Mouse (Mus musculus): ENCODE measurements around the gene Lrmda. TPM values are rescaled to one million over a fixed set of nuclear protein-coding genes. Genes with fewer than 3 reads are reported as not detected.

The Lrmda gene
- polyA plus RNA-seq, 1 experiment: 20.1 TPM

DNA sequence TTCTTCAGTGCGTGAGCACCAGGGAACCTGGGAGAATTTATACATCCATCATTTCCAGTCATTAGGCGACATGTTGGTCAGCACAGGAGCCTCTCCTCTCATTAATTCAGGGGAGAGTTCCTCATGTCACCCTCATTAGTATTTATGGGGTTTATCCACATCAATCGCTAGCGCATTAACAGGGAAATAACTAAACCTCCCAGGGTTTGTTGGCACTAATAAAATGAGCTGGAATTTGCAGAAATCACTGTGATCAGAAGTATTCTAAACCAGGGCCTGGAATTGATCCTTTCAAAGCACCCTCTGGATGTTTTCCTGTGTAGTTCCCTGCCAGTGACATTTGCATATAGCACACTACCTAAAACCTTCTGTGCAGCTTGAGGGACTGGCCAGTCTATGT, 382.9 kb downstream of the Lrmda start:
- TF ChIP-seq POLR2A (IDR thresholded peaks at IDR 0.05; ENCODE audit: borderline replicate concordance, low read depth, low read length): no peak
- no peak for TF ChIP-seq CTCF (IDR thresholded peaks at IDR 0.05; ENCODE audit: low read depth, low read length)
- Histone ChIP-seq H3K4me1 (ENCODE audit: control insufficient read depth, insufficient read depth, low read length) (no peaks in the 10 kb centered on the region), H3K4me3 (ENCODE audit: insufficient read depth, low read length) (no peak overlapping the region), H3K27ac (ENCODE audit: insufficient read depth, low read depth, low read length) (no peak overlapping the region)

DNA sequence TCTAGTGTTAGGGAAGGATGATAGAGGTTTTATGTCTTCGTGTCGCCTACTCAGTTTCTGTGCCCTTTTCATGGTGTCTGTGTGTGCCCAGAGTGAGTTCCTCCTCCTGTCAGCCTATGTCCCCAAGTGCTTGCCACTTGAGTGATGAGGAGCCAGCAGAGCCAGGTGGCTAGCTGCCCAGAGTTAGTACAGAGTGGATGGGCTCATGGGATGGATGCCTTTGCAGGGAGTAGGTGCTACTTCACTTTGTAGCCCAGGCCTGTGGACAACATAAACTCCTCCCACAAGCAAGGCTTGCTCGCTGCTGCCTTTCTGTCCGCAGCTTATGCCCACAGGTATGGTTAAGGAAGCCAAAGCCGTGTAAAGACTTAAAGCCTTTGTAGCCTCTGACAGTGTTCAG, 387.1 kb downstream of the Lrmda start:
- H3K4me1 ChIP-seq (ENCODE audit: control insufficient read depth, insufficient read depth, low read length): no peaks in the 10 kb centered on the region
- TF ChIP-seq CTCF (IDR thresholded peaks at IDR 0.05; ENCODE audit: low read depth, low read length) (no peak), POLR2A (IDR thresholded peaks at IDR 0.05; ENCODE audit: borderline replicate concordance, low read depth, low read length) (no peak)
- no peak overlapping the region for H3K4me3 ChIP-seq (ENCODE audit: insufficient read depth, low read length)
- H3K27ac ChIP-seq (ENCODE audit: insufficient read depth, low read depth, low read length): no peak overlapping the region

DNA sequence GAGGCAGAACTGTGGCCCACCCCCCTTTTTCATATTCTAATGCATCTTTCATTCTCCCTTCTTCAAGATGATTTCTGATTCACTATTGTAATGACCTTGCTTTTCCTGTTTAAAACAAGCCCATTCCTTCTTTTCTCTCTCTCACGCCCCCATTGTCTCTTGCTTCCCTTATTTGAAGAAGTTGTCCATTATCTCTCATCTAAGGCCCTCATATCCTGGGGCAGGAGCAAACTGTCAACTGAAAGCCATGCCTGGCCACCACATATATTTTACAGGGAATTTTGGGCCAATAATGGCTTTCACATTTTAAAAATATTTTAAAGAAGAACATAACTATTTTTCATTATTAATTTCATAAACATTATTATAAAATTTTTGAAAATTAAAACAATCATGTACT, 391.3 kb downstream of the Lrmda start:
- H3K27ac ChIP-seq (ENCODE audit: insufficient read depth, low read depth, low read length): no peak overlapping the region
- H3K4me3 ChIP-seq (ENCODE audit: insufficient read depth, low read length): no peak overlapping the region
- no peak for TF ChIP-seq CTCF (IDR thresholded peaks at IDR 0.05; ENCODE audit: low read depth, low read length)
- H3K4me1 ChIP-seq (ENCODE audit: control insufficient read depth, insufficient read depth, low read length): no peaks in the 10 kb centered on the region

DNA sequence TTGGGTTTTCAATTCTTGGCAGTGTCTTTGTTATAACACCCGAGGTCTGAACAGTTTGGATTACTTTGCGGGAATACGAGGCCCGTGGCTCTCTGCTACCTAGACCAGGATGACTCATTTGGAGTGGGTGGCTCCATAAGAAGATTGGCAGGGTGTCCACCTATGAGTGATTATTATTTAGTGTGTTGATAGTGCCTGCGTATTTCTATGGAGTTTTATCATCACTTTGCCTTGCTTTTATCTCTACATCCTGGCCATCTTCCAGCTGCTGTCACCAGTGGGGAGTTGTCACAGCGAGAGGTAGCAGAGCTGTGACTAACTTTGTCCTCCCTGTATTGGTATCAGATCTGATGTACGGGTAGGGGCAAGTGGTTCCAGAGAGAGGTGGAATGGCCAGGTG, 393.7 kb downstream of the Lrmda start:
- TF ChIP-seq POLR2A (IDR thresholded peaks at IDR 0.05; ENCODE audit: borderline replicate concordance, low read depth, low read length) (no peak), CTCF (IDR thresholded peaks at IDR 0.05; ENCODE audit: low read depth, low read length) (no peak)
- Histone ChIP-seq H3K4me3 (ENCODE audit: insufficient read depth, low read length) (no peak overlapping the region), H3K4me1 (ENCODE audit: control insufficient read depth, insufficient read depth, low read length) (no peaks in the 10 kb centered on the region)

DNA sequence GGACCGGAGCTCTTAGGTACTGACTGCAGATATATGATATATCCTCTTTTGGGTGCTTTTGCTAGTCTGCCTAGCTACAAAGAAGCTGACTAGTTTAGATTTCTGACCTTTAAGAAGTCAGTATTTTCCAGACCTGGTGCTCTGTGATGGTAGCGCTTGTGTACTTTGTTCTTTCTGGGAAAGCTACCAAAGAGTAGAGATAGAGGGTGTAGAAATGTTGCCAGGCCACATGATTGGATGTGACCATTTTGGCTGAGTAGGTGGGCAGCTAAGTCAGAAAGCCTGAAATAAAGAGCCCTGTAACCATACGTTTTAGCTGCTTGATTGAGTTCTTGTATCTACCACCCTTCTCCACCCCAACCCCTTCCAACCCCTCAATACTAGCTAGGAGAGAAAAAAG, 398.2 kb downstream of the Lrmda start:
- H3K4me1 ChIP-seq (ENCODE audit: control insufficient read depth, insufficient read depth, low read length): no peaks in the 10 kb centered on the region
- TF ChIP-seq CTCF (IDR thresholded peaks at IDR 0.05; ENCODE audit: low read depth, low read length): no peak
- no peak for TF ChIP-seq POLR2A (IDR thresholded peaks at IDR 0.05; ENCODE audit: borderline replicate concordance, low read depth, low read length)
- no peak overlapping the region for H3K27ac ChIP-seq (ENCODE audit: insufficient read depth, low read depth, low read length)
- no peak overlapping the region for H3K4me3 ChIP-seq (ENCODE audit: insufficient read depth, low read length)

More for the DNA sequence above, 393.7 kb downstream of the Lrmda start:
- H3K27ac ChIP-seq (ENCODE audit: insufficient read depth, low read depth, low read length): no peak overlapping the region

DNA sequence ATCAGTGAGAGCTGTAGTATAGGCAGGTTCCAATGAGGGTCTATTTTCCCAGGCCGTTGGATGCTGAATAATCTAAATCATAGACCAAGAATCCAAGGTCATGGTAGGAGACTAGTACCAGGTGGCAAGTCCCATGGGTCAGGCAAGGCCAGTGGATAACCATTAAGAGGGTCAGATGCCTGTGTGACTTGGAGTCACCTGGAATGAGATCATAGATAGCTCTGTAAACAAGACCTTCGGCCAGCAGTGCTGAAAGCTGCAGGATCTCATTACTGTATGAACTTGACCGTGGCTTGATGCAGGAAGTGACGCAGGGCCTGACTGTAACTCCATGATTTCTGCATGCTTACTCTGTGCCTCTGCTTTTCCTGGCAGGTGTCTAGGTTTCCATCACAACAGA, 402.2 kb downstream of the Lrmda start:
- Histone ChIP-seq H3K27ac (ENCODE audit: insufficient read depth, low read depth, low read length) (no peak overlapping the region), H3K4me3 (ENCODE audit: insufficient read depth, low read length) (no peak overlapping the region), H3K4me1 (ENCODE audit: control insufficient read depth, insufficient read depth, low read length) (peaks cover 11% of the 10 kb centered on the region)
- TF ChIP-seq CTCF (IDR thresholded peaks at IDR 0.05; ENCODE audit: low read depth, low read length): no peak
- no peak for TF ChIP-seq POLR2A (IDR thresholded peaks at IDR 0.05; ENCODE audit: borderline replicate concordance, low read depth, low read length)

DNA sequence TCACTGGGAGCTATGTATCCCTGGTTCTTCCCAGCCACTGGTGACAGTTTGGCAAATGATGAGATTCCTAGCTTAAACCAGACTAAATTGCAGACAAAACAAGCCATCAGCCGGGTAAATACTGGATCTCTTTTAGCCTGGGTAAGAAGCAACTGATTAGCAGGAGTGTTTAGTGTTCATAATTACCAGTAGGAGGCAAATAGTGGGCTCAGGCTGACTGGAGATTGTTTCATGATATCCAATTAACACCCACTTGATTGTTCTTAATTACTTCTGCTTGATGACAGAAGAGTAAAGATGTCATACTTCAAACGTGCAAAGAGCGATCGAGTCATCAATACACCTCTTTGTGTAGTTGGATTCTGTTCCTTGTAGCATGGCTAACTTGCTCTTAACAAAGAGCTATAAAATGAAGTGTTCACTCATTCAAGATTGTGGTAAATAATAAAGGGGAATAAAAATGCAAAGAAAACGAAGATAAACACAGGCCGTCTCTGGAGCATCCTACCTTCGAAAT, 405.6 kb downstream of the Lrmda start:
- no peak overlapping the region for H3K4me3 ChIP-seq (ENCODE audit: insufficient read depth, low read length)
- H3K27ac ChIP-seq (ENCODE audit: insufficient read depth, low read depth, low read length): no peak overlapping the region
- H3K4me1 ChIP-seq (ENCODE audit: control insufficient read depth, insufficient read depth, low read length): peaks cover 15% of the 10 kb centered on the region
- no peak for TF ChIP-seq POLR2A (IDR thresholded peaks at IDR 0.05; ENCODE audit: borderline replicate concordance, low read depth, low read length)
- no peak for TF ChIP-seq CTCF (IDR thresholded peaks at IDR 0.05; ENCODE audit: low read depth, low read length)

DNA sequence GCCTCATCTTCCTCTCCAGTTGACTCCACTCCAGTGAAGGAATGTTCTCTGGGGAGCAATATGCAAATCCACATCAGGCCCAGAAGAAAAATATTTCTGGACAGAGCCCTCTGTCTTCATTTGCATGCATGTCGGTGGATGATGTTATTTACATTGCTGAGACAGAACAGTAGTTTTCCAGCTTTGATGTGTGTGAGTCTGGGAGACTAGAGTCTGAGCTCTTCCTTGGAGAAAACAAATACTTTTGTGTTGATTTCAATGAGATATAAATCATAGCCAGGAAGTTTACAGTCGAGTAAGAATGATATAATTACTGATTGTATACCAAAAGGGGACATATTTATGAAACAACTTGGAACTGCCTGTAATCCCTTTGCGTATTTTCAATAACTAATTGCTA, 415.9 kb downstream of the Lrmda start:
- no peaks in the 10 kb centered on the region for H3K4me1 ChIP-seq (ENCODE audit: control insufficient read depth, insufficient read depth, low read length)
- TF ChIP-seq POLR2A (IDR thresholded peaks at IDR 0.05; ENCODE audit: borderline replicate concordance, low read depth, low read length): no peak
- TF ChIP-seq CTCF (IDR thresholded peaks at IDR 0.05; ENCODE audit: low read depth, low read length): no peak
- no peak overlapping the region for H3K27ac ChIP-seq (ENCODE audit: insufficient read depth, low read depth, low read length)
- H3K4me3 ChIP-seq (ENCODE audit: insufficient read depth, low read length): no peak overlapping the region

DNA sequence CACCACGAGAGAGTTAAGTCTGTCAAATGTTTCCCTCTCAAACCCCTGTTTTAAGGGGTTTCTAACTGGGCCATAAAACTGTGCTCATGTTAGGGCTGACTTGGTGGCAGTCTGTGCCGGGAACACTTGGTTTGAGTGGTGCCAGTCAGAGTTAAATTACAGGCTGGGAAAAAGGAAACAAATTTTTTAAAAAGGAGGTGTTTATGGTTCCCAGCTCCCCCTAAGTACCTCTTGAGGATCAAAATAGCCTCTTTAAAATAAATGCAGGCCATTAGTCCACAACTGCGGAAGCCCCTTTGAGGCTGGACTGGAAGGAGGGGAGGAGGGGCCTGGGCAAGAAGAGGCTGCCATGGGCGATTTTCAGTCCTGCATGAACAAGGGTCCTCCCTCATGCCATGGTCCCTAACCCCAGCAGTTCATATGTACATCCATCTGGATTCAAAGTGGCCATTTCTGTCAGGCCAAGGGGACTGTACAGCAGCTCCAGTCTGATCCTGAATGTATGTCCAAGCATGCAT, 416.4 kb downstream of the Lrmda start:
- no peaks in the 10 kb centered on the region for H3K4me1 ChIP-seq (ENCODE audit: control insufficient read depth, insufficient read depth, low read length)
- TF ChIP-seq POLR2A (IDR thresholded peaks at IDR 0.05; ENCODE audit: borderline replicate concordance, low read depth, low read length): no peak
- no peak for TF ChIP-seq CTCF (IDR thresholded peaks at IDR 0.05; ENCODE audit: low read depth, low read length)
- no peak overlapping the region for H3K27ac ChIP-seq (ENCODE audit: insufficient read depth, low read depth, low read length)
- H3K4me3 ChIP-seq (ENCODE audit: insufficient read depth, low read length): no peak overlapping the region

DNA sequence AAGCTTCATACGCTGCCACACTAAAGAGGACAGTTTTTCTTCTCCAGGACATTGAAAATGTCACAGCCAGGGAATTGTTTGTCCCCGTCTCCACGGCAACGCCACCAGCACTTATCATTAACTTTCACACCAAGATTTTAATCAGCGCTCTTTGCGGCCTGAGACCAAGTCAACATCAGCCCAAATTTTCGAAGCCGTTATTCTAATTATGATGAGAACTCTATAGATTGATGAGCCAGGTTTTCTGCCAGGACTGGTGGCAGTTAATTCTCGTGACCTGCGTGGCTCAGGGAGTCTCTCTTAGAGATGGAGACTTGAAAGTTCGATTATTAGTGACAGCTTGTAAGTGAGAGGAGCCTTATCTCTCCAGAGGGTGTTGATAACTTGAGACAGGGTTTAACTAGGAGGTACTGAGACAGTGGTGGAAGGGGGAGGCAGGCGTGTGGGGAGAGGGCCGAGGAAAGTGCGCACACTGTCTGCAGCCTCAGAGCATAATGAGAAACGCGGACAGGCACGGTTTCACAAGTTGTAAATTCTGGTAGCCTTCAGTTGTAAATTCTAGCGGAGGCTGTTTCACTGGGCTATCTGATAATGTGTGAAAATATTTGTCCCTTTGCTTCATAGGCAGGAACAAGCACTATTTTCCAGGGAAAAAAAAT, 421.0 kb downstream of the Lrmda start:
- no peak overlapping the region for H3K27ac ChIP-seq (ENCODE audit: insufficient read depth, low read depth, low read length)
- no peak overlapping the region for H3K4me3 ChIP-seq (ENCODE audit: insufficient read depth, low read length)
- H3K4me1 ChIP-seq (ENCODE audit: control insufficient read depth, insufficient read depth, low read length): no peaks in the 10 kb centered on the region
- no peak for TF ChIP-seq CTCF (IDR thresholded peaks at IDR 0.05; ENCODE audit: low read depth, low read length)
- TF ChIP-seq POLR2A (IDR thresholded peaks at IDR 0.05; ENCODE audit: borderline replicate concordance, low read depth, low read length): no peak
